Mouse (Mus musculus) B cell, adult 2 months (primary cell): ENCODE measurements around the gene A530084C06Rik.

ENCODE experiments used
- DNase-seq, 2 experiments: peaks; one replicate each; pipeline ENCODE4 v3.0.0; 2022

Gene A530084C06Rik

GRCm38 (mm10) chr13:31558521-31559418 is at the start of gene A530084C06Rik:
A530084C06Rik (minus strand) TSS chr13:31559333.
- peak; percentile 2 to 34 for DNase-seq

GRCm38 (mm10) chr13:31603964-31604363 is 44.8 kb upstream of the A530084C06Rik start:
- no peak for DNase-seq

- no peak for DNase-seq
Observed at GRCm38 (mm10) chr13:31599576-31599975, 40.4 kb upstream of the A530084C06Rik start.

DNA sequence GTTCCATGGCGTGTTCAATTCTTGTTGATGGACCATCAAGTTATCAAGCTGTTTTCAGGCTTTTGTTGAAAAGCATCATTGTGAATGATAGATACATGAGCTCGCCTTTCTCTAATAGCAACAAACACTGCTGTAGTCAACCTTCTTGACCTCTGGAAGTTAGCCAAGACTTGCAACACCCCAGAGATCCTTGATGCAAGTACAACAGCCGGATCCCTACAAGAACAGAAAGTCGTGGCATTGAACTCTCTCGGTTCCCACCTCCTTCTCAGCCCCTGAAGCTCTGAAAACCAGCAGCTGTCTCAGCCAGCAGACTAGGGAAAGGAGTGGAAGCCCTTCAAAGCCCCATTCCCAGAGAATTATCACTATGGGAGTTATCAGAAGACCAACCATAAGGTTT is 28.2 kb upstream of the A530084C06Rik start:
- DNase-seq = no peak

- no peak for DNase-seq
Observed at GRCm38 (mm10) chr13:31579866-31580265, 20.7 kb upstream of the A530084C06Rik start.

DNA sequence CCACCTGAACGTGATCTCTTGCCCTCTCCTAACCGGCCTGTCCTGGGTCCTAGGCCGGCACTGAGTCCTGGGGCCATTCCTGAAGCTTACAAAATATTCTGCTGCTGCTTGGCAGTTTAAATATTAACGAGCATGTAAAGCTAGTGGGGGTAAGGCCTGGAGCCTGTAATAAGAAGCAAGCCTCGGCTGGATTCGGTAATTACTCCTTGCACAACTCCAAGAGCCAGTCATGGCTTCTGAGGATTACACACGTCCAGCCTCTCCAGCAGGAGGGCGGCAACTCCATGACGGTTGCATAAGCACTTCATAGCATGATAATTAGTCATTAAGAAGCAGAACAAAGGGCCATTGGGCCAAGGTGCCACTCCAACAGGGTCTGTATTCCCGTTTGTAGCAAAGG is 19.3 kb upstream of the A530084C06Rik start:
- no peak for DNase-seq

- DNase-seq = no peak
Observed at GRCm38 (mm10) chr13:31577576-31577975, 18.4 kb upstream of the A530084C06Rik start.

DNA sequence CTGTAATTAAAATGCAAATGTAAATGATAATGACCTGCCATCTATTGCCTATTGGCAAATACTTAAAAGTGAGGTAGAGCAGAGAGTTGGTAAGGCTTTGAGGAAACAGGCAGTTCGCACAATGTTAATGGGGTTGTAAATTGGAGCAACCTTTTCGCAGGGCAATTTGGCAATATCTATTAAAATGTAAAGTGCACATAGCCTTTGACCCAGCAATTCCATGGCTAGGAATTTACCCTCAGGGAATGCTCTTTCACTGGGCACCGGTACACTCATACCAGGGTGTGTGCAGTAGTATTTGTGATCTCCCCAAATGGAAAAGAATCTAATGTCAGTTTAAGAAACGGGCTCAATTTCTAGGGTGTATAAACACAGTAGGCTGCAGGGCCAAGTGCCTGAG is 17.6 kb upstream of the A530084C06Rik start:
- DNase-seq = no peak

GRCm38 (mm10) chr13:31574627-31575026 is 15.5 kb upstream of the A530084C06Rik start:
- no peak for DNase-seq

GRCm38 (mm10) chr13:31572806-31573508 is 13.8 kb upstream of the A530084C06Rik start:
- no peak for DNase-seq

DNA sequence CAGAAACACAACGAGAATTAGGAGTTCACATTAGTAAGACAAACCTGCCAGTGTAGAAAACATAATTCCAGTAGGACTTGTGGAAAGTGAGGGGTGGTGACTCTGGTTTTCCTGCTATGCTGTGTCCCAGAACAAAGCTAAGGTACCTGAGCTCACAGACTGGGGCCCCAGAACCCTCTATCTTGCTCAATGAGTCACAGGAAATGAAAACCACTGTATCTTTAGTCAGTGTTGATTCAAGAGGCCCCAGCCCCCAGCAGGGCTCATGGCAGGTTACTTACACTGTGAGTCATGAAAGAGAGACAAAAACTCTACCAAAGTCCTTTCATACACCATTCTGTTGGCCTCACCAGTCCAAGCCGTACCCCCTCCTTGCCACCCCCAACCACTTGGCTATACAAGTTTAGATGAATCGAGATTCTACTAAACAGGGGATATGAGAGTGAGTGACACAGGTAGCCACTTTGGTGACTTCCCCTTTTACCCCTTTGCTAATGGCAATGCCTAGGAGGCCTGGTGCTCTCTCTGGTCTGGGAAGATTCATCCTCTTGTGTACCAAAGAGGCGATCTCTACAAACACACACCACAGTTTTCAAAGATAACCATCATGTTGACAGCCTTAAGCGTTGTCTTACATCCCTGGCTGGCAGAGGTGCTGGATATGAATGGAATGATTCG is 8.6 kb upstream of the A530084C06Rik start:
- no peak for DNase-seq

- no peak for DNase-seq
Observed at GRCm38 (mm10) chr13:31567099-31567498, 8.0 kb upstream of the A530084C06Rik start.

- DNase-seq = no peak
Observed at GRCm38 (mm10) chr13:31564394-31564793, 5.3 kb upstream of the A530084C06Rik start.

GRCm38 (mm10) chr13:31559419-31560144 is 449 bp upstream of the A530084C06Rik start:
- peak; percentile 38 to 48 for DNase-seq

- DNase-seq = peak; percentile 8 to 12
Observed at GRCm38 (mm10) chr13:31557768-31558520, 1.2 kb downstream of the A530084C06Rik start.

- DNase-seq = peak; percentile 1 to 5
Observed at GRCm38 (mm10) chr13:31556964-31557767, 2.0 kb downstream of the A530084C06Rik start.

GRCm38 (mm10) chr13:31555834-31556233 is 3.3 kb downstream of the A530084C06Rik start, which contains the start of gene Foxq1:
Foxq1 (plus strand) TSS chr13:31556134.
- DNase-seq = no peak

- no peak for DNase-seq
Observed at GRCm38 (mm10) chr13:31547610-31548009, 11.5 kb downstream of the A530084C06Rik start.

DNA sequence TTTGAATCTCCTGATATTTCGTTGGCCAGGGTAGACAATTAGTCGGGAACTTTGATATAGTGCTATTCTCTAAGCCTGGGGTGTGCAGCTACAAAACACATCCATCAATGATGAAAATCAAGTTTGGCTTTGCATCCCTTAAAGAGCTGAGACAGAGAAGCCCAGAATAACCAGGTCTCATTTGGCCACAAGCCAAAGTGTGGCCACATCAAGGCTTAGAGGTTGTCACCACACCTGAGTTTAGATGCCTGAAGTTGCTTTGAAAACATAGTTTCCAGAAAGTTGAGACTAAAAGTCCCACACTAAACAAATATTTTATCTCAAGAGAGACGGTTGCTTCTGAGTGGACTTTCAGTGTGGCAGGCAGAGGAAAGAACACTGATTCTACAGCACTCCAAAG is 11.9 kb downstream of the A530084C06Rik start:
- DNase-seq = no peak

- no peak for DNase-seq
Observed at GRCm38 (mm10) chr13:31546784-31547183, 12.3 kb downstream of the A530084C06Rik start.

DNA sequence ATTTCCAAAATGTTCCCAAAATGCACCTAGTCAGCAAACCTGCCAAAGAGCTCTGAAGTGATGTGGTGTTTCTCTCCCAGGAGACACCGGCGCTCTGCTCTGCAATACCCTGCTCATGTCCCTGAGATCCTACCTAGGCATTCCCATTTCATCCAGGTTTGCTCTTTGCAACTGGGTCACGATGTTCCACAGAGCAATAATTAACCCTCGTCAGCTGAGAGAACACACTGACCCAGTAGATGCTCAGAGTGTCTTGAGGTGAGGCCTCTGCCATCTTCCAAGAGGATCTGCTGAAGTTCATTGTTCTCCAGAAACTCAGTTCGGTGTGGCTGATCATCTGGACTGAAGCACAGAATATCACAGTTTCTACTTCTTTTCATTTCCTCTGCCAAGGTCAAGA is 16.1 kb downstream of the A530084C06Rik start:
- DNase-seq = no peak
